13 mouse cellular contexts compared by ENCODE assay signal in the genomic region with DNA sequence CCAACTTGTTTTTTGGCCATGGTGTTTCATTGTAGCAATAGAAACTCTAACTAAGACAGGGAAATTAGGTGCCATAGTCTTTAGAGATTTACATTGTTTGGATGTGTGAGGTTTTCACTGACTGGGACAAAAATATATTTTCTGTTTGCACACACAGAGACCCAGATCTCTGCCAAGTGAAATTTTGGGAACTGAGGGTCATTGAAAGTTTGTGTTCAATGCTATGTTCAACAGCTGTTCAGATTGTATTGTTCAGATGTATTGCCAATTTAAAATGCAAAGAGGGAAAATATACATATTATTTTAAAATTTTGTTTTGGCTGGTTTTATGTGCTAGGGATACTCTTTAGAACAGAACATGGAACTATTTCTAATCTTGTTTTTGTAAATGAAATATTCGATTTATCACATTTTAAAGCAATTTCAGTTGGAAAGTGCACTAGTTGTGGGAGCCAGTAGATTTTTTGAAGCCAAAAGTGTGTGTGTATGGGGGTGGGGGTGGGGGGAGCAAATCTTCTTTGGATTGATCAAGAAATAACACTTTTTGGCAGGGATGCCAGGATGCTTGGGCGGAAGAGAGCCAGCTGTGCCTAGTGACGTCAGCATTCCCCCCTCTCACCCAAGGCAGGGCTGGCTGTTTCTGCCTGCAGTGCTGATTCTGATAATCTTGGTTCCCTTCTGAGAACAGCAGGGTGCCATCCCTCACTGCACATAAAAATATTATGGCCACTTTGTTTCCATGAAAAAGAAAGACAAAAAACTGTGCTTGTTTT. TPM values are rescaled to one million over a fixed set of nuclear protein-coding genes. Genes with fewer than 3 reads are reported as not detected.
DNase-seq lines count a peak whose midpoint lies in the region; ATAC-seq and TF ChIP-seq lines count a peak whose summit lies in the region.
"Had no signal": no experiment of that assay in that cellular context is flagged by ENCODE, and none has a peak within 500 bp of the region (broad histone marks: within the 10 kb centered on the region; RNA-seq: fewer than 3 reads in every experiment).

No protein-coding gene starts in this region.

- H3K4me3 ChIP-seq in hindbrain, postnatal 0 days (ENCODE audit: low read length) = no peak overlapping the region
- H3K4me3 ChIP-seq in hindbrain, embryonic 11.5 days (ENCODE audit: low read depth, low read length) = no peak overlapping the region
- H3K4me3 ChIP-seq: forebrain, embryonic 15.5 days; hindbrain, embryonic 12.5 days; neural tube, embryonic 12.5 days had no signal

- H3K27me3 ChIP-seq in hindbrain, postnatal 0 days (ENCODE audit: insufficient read depth, low read length) = no peaks in the 10 kb centered on the region
- H3K27me3 ChIP-seq in hindbrain, embryonic 11.5 days (ENCODE audit: control insufficient read depth, insufficient read depth, low read length) = no peaks in the 10 kb centered on the region
- H3K27me3 ChIP-seq: forebrain, embryonic 15.5 days; hindbrain, embryonic 12.5 days; neural tube, embryonic 12.5 days had no signal

- TF ChIP-seq CTCF in hindbrain, postnatal 0 days (IDR thresholded peaks at IDR 0.05; ENCODE audit: low read depth) = no peak

- no peak overlapping the region for H3K27ac ChIP-seq in hindbrain, postnatal 0 days
- no peak overlapping the region for H3K27ac ChIP-seq in hindbrain, embryonic 11.5 days (ENCODE audit: low read depth, low read length)
- H3K27ac ChIP-seq: forebrain, embryonic 15.5 days; hindbrain, embryonic 12.5 days; neural tube, embryonic 12.5 days had no signal

- 42% methylated on average over 3 of the region's 3 CpGs for WGBS in hindbrain, postnatal 0 days
- WGBS in hindbrain, embryonic 11.5 days = 68% methylated on average over 3 of the region's 3 CpGs

- peak; percentile 53 for DNase-seq in cerebellum, adult 11-12 months
- DNase-seq in cerebellum, adult 18-20 months = no peak
- DNase-seq in hindbrain, postnatal 0 days (ENCODE audit: low spot score) = peak; percentile 52
- DNase-seq in hindbrain, embryonic 11.5 days (ENCODE audit: low spot score) = no peak
- DNase-seq in frontal cortex, postnatal 10 days (ENCODE audit: low spot score in 2 of 2) = peak; percentile 54 to 57
- peak; percentile 21 for DNase-seq in lung, postnatal 25 days (ENCODE audit: low spot score)
- DNase-seq in thymus, postnatal 0 days (ENCODE audit: low spot score) = no peak
- DNase-seq: adrenal gland, postnatal 25 days had no signal

- H3K4me2 ChIP-seq in hindbrain, postnatal 0 days (ENCODE audit: low read depth, low read length) = no peak overlapping the region
- H3K4me2 ChIP-seq in hindbrain, embryonic 11.5 days (replicated peaks; ENCODE audit: low read depth, low read length) = no peak overlapping the region
- H3K4me2 ChIP-seq: forebrain, embryonic 15.5 days; hindbrain, embryonic 12.5 days; neural tube, embryonic 12.5 days had no signal

- H3K9me3 ChIP-seq in hindbrain, postnatal 0 days (ENCODE audit: low read length) = no peaks in the 10 kb centered on the region
- no peaks in the 10 kb centered on the region for H3K9me3 ChIP-seq in hindbrain, embryonic 11.5 days (ENCODE audit: control insufficient read depth, low read length)
- H3K9me3 ChIP-seq: hindbrain, embryonic 12.5 days had no signal

- no peaks in the 10 kb centered on the region for H3K4me1 ChIP-seq in hindbrain, postnatal 0 days (ENCODE audit: insufficient read depth, low read length)
- H3K4me1 ChIP-seq in hindbrain, embryonic 11.5 days (replicated peaks; ENCODE audit: control insufficient read depth, insufficient read depth, low read length) = no peaks in the 10 kb centered on the region
- H3K4me1 ChIP-seq: hindbrain, embryonic 12.5 days; neural tube, embryonic 12.5 days had no signal

- H3K36me3 ChIP-seq in hindbrain, postnatal 0 days (ENCODE audit: insufficient read depth, low read length) = no peaks in the 10 kb centered on the region
- no peaks in the 10 kb centered on the region for H3K36me3 ChIP-seq in hindbrain, embryonic 11.5 days (ENCODE audit: control insufficient read depth, insufficient read depth, low read length)
- H3K36me3 ChIP-seq: forebrain, embryonic 15.5 days; hindbrain, embryonic 12.5 days; neural tube, embryonic 12.5 days had no signal

- H3K9ac ChIP-seq in hindbrain, postnatal 0 days (replicated peaks; ENCODE audit: low read length) = no peak overlapping the region
- no peak overlapping the region for H3K9ac ChIP-seq in hindbrain, embryonic 11.5 days (ENCODE audit: low read depth, low read length)
- H3K9ac ChIP-seq: forebrain, embryonic 15.5 days; hindbrain, embryonic 12.5 days; neural tube, embryonic 12.5 days had no signal

- ATAC-seq in hindbrain, postnatal 0 days = no peak
- no peak for ATAC-seq in hindbrain, embryonic 11.5 days (ENCODE audit: low FRiP score)
- ATAC-seq in megakaryocyte, adult 5-6 weeks (ENCODE audit: poor library complexity, severe bottlenecking) = no peak
- ATAC-seq: forebrain, embryonic 15.5 days had no signal

RNA-seq across cellular contexts. Expression of a gene that starts 28.6 kb away (rescaled TPM):
- 55.2 and 104 TPM in 2 replicates for total RNA-seq in hindbrain, postnatal 0 days (2014; rRNA removed)
- polyA plus RNA-seq in hindbrain, postnatal 0 days (2015; fragmentation: Nextera tagmentation; extraction: Ambion mirVana) = 42.5 and 47.3 TPM in 2 replicates
- polyA plus RNA-seq in hindbrain, embryonic 11.5 days (2014; fragmentation: Nextera tagmentation; extraction: Ambion mirVana) = 2.3 and 2.9 TPM in 2 replicates
- 4.2 and 4.4 TPM in 2 replicates for polyA plus RNA-seq in thymus, postnatal 0 days (2015; fragmentation: Nextera tagmentation; extraction: Ambion mirVana)
- total RNA-seq in megakaryocyte, adult 5-6 weeks (2015) = 0.98 and 1.3 TPM in 2 replicates
- total RNA-seq in megakaryocyte, adult 5-6 weeks (2017) = 0.08 and 0.88 TPM in 2 replicates
- total RNA-seq: MEL had no signal

Comparison
In these comparisons a context has a peak if more than half of its experiments do, and no peak if none do; other contexts are left out.
1. DNase-seq: peak in cerebellum, adult 11-12 months (single experiment), hindbrain, postnatal 0 days (single experiment), frontal cortex, postnatal 10 days (2 of 2) and lung, postnatal 25 days (single experiment); none in cerebellum, adult 18-20 months (0 of 2), hindbrain, embryonic 11.5 days (single experiment) and thymus, postnatal 0 days (single experiment).